Mouse (Mus musculus) forebrain, embryonic 12.5 days (tissue): Measurements from ENCODE around the gene Trim31. TPM values are rescaled to one million over a fixed set of nuclear protein-coding genes. Genes with fewer than 3 reads are reported as not detected.
"Not testable (repeated sequence)": the region's sequence is repeated elsewhere in the genome, so short reads cannot be mapped to it uniquely, and the experiment has no call there.

ENCODE experiments used
- ATAC-seq: fragments of 200-750 bp; cut with Nextera tagmentation; 2 replicates; pipeline ENCODE4 v1.8.0; 2017; ENCODE audit warnings: moderate TSS enrichment; ENCODE audit not compliant: low FRiP score
- H3K27ac ChIP-seq: fragments of 300-500 bp; sonication (generic); 2 replicates; pipeline ENCODE4 v1.5.1; 2016; ENCODE audit warnings: mild to moderate bottlenecking
- H3K27me3 ChIP-seq: fragments of 300-500 bp; sonication (generic); 2 replicates; pipeline ENCODE4 v1.6.1; 2016; ENCODE audit warnings: mild to moderate bottlenecking
- H3K36me3 ChIP-seq: fragments of 300-500 bp; sonication (generic); replicated peaks from 2 replicates; pipeline ENCODE4 v1.6.1; 2016; ENCODE audit warnings: mild to moderate bottlenecking
- H3K4me1 ChIP-seq: fragments of 300-500 bp; sonication (generic); 2 replicates; pipeline ENCODE4 v1.6.1; 2016
- H3K4me2 ChIP-seq: fragments of 300-500 bp; sonication (generic); 2 replicates; pipeline ENCODE4 v1.6.1; 2016; ENCODE audit warnings: mild to moderate bottlenecking, moderate library complexity
- H3K4me3 ChIP-seq: fragments of 300-500 bp; sonication (generic); replicated peaks from 2 replicates; pipeline ENCODE4 v1.5.1; 2016; ENCODE audit warnings: mild to moderate bottlenecking
- H3K9ac ChIP-seq: fragments of 300-500 bp; sonication (generic); 2 replicates; pipeline ENCODE4 v1.6.1; 2016; ENCODE audit warnings: mild to moderate bottlenecking
- H3K9me3 ChIP-seq: fragments of 300-500 bp; sonication (generic); 2 replicates; pipeline ENCODE4 v1.6.1; 2016
- WGBS: fragments of 180-500 bp; shearing (Covaris S2); methylation state at CpG from one replicate; pipeline ENCODE4 v1.1.7; 2016; 5-methylcytosine and 5-hydroxymethylcytosine counted together
- polyA plus RNA-seq: library from polyadenylated mRNA; unstranded; fragments of >200 nt; fragmentation: Nextera tagmentation; extraction: Ambion mirVana; gene quantifications from 2 replicates; pipeline ENCODE4 v1.2.1, GENCODE M21; 2016

The Trim31 gene
- polyA plus RNA-seq, 1 experiment from 2014 or later, result not detected

DNA sequence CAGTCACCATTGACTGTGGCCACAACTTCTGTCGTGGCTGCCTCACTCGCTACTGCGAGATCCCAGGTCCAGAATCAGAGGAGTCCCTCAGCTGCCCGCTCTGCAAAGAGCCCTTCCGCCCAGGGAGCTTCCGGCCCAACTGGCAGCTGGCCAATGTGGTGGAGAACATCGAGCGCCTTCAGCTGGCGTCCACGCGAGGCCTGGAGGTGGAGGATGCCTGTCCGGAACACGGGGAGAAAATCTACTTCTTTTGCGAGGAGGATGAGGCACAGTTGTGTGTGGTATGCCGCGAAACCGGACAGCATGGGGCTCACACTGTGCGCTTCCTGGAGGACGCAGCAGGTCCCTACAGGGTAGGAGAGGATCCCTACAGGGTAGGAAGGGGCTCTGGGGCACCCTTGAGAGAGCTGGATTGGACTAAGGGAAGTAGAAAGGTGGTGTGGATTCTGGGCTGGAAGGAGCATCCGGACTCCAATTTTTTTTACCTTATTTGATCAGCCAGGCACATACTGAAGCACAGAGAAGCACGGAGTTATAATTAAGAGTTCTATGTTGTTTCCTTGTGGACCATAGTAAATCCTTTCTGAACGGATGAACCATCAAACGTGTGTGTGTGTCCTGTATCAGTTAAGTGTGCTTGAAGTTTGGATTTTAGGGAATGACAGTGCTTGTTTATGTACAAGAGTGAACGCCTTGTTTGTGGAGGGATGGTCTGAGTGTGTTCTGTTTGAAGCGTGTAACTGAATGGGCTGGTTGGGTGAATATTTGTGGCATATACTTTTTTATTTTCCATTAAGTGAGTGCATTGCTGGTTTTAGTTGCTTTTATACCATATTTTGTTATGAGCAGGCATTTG is 27.7 kb upstream of the Trim31 start:
- Histone ChIP-seq H3K36me3 (no peaks in the 10 kb centered on the region), H3K4me3 (no peak overlapping the region), H3K27me3 (peaks cover 20% of the 10 kb centered on the region), H3K9ac (no peak overlapping the region), H3K27ac (no peak overlapping the region), H3K9me3 (no peaks in the 10 kb centered on the region), H3K4me1 (peaks cover 6% of the 10 kb centered on the region; the same call in 1 of the 2 replicates), H3K4me2 (no peak overlapping the region)
- 82% methylated on average over 25 of the region's 25 CpGs for WGBS
- ATAC-seq, result no peak

DNA sequence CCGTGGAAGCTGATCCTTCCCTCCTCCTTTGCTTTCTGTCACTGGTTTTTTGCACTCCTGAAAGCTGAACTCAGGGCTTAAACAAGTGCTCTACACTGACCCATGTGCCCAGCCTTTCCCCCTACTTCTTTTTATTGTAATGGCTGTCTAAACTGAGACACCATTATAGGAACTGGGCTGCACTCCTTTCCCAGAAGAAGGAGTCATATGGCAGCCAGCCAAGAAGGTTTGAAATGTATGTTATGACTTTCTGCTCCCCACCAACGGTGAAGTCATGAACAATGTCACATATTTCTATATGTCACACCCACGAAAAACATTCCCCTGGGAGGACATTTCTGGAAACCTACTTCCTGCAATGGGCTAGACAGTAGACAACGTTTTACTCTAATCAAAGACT is 23.3 kb upstream of the Trim31 start:
- no peak for ATAC-seq
- Histone ChIP-seq H3K36me3 (no peaks in the 10 kb centered on the region), H3K9me3 (no peaks in the 10 kb centered on the region), H3K4me2 (no peak overlapping the region), H3K27ac (no peak overlapping the region), H3K4me1 (no peaks in the 10 kb centered on the region), H3K4me3 (no peak overlapping the region), H3K27me3 (no peaks in the 10 kb centered on the region; the same call in 1 of the 2 replicates), H3K9ac (no peak overlapping the region)
- WGBS, result 77% methylated on average over 4 of the region's 4 CpGs

DNA sequence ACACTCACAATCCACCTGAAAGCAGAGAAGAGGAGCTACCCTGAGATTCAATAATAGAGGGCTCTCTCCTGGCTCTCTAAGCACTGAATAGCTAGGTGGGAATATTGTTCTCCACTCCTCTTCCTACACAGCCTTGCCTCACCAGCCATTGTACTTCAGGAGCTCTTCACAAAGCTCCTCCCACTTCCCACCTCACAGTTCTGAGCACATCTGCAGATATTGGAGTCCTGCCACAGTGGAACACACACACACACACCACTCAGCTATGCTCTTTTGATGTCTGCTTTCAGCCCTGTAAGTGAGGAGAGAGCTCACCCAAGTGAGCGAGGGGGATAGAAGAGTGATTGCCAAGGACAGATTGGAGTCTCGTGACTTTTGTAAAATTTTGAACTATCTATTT is 14.6 kb upstream of the Trim31 start:
- no peak overlapping the region for H3K4me2 ChIP-seq
- no peaks in the 10 kb centered on the region for H3K27me3 ChIP-seq
- H3K9ac ChIP-seq, result no peak overlapping the region
- H3K9me3 ChIP-seq, result no peaks in the 10 kb centered on the region
- H3K27ac ChIP-seq, result no peak overlapping the region
- no peak for ATAC-seq
- H3K4me1 ChIP-seq, result no peaks in the 10 kb centered on the region
- WGBS, result 89% methylated on average over 2 of the region's 2 CpGs
- no peaks in the 10 kb centered on the region for H3K36me3 ChIP-seq
- H3K4me3 ChIP-seq, result no peak overlapping the region

DNA sequence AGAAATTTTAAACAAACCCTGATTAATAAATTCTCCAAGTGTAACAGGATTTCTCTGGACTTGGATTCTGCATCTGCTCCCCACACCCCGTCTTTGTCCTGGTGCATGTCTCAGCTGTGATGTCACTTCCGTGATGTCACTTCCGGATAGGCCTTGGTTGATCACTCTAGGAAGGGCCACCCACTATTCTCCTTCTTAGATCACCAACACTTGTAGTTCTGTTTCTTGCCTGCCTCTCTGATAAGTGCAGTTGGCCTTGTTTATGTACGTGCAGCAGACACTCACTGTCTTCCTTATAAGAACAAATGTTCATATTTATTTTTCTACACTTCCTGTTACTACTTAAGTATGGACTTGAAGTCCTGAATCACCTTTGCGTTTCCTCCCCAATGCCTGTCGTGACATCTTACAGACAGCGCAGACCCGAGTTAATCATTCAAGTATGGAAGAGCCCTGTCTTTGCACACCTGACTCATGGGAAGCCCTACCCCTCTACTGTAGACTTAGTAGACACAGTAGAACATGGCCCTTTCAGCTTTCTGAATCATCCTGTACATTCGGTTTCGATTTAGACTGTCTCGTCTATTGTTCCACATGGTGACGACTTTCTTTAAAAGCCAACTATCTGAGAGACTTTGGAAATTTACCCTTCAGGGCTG is 12.7 kb upstream of the Trim31 start:
- H3K9ac ChIP-seq, result no peak overlapping the region
- no peak overlapping the region for H3K4me2 ChIP-seq
- no peak overlapping the region for H3K4me3 ChIP-seq
- WGBS, result 93% methylated on average over 12 of the region's 12 CpGs
- no peaks in the 10 kb centered on the region for H3K4me1 ChIP-seq
- no peak overlapping the region for H3K27ac ChIP-seq
- no peaks in the 10 kb centered on the region for H3K36me3 ChIP-seq
- ATAC-seq, result no peak
- H3K27me3 ChIP-seq, result 0 out of 2 replicates have a peak, but pooled peaks cover 5% of the 10 kb centered on the region
- H3K9me3 ChIP-seq, result no peaks in the 10 kb centered on the region

GRCm38 (mm10) chr17:36890073-36890903 is 7.6 kb upstream of the Trim31 start, which contains the start of gene Trim40:
Gene Trim40, minus strand, starts transcription at chr17:36890123.
- 86% methylated on average over 5 of the region's 5 CpGs for WGBS
- H3K27ac ChIP-seq, result no peak within 1 kb of the TSS
- no peak for ATAC-seq
- no peak within 1 kb of the TSS for H3K4me3 ChIP-seq
- no peaks in the 10 kb centered on the region for H3K4me1 ChIP-seq
- H3K36me3 ChIP-seq, result no peaks in the 10 kb centered on the region
- no peaks in the 10 kb centered on the region for H3K9me3 ChIP-seq
- no peak within 1 kb of the TSS for H3K9ac ChIP-seq
- no peak within 1 kb of the TSS for H3K4me2 ChIP-seq
- 0 out of 2 replicates have a peak, but pooled peaks cover 5% of the 10 kb centered on the region for H3K27me3 ChIP-seq

- H3K27me3 ChIP-seq, H3K36me3 ChIP-seq, ATAC-seq, H3K4me1 ChIP-seq, H3K4me3 ChIP-seq, H3K27ac ChIP-seq, H3K9ac ChIP-seq, H3K4me2 ChIP-seq, H3K9me3 ChIP-seq: not testable (repeated sequence)
- WGBS, result 100% methylated on average over 1 of the region's 1 CpGs
These were observed 6.4 kb upstream of the Trim31 start for GRCm38 (mm10) chr17:36891496-36891895.

- H3K4me1 ChIP-seq, result no peaks in the 10 kb centered on the region
- WGBS, result 15% methylated on average over 2 of the region's 2 CpGs
- H3K9me3 ChIP-seq, result no peaks in the 10 kb centered on the region
- no peak overlapping the region for H3K4me3 ChIP-seq
- H3K36me3 ChIP-seq, result no peaks in the 10 kb centered on the region
- H3K27ac ChIP-seq, result no peak overlapping the region
- H3K9ac ChIP-seq, result no peak overlapping the region
- H3K4me2 ChIP-seq, result no peak overlapping the region
- no peak for ATAC-seq
- 0 out of 2 replicates have a peak, but pooled peaks cover 5% of the 10 kb centered on the region for H3K27me3 ChIP-seq
These were observed 5.6 kb upstream of the Trim31 start for GRCm38 (mm10) chr17:36892362-36892761.

GRCm38 (mm10) chr17:36893387-36893786 is 4.5 kb upstream of the Trim31 start:
- H3K9ac ChIP-seq, result no peak overlapping the region
- H3K9me3 ChIP-seq, result no peaks in the 10 kb centered on the region
- H3K4me3 ChIP-seq, result no peak overlapping the region
- 0 out of 2 replicates have a peak, but pooled peaks cover 5% of the 10 kb centered on the region for H3K27me3 ChIP-seq
- no peaks in the 10 kb centered on the region for H3K4me1 ChIP-seq
- no peak overlapping the region for H3K27ac ChIP-seq
- ATAC-seq, result no peak
- 83% methylated on average over 5 of the region's 5 CpGs for WGBS
- no peak overlapping the region for H3K4me2 ChIP-seq
- no peaks in the 10 kb centered on the region for H3K36me3 ChIP-seq

DNA sequence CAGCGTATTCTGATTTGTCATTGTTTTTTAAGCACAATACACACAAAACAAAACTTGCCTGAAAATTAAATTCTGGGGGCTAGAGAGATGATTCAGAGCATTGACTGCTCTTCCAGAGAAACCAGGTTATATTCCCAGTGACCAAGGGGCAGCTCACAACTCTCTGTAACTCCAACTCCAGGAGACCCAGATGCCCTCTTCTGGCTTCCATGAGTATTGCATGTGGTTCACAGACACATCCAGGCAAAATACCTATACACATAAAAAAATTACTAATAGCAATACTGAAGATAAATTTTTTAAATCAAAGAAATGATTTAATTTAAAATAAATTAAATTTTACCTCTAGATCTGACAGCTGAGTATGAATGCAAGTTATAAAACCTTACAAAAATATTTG is 1.3 kb upstream of the Trim31 start:
- Histone ChIP-seq H3K36me3 (no peaks in the 10 kb centered on the region), H3K27ac (no peak overlapping the region), H3K27me3 (no peaks in the 10 kb centered on the region), H3K9me3 (no peaks in the 10 kb centered on the region), H3K9ac (no peak overlapping the region), H3K4me2 (no peak overlapping the region), H3K4me3 (no peak overlapping the region), H3K4me1 (no peaks in the 10 kb centered on the region)
- no peak for ATAC-seq
- 88% methylated on average over 1 of the region's 1 CpGs for WGBS

GRCm38 (mm10) chr17:36897065-36897464 is 853 bp upstream of the Trim31 start:
- Histone ChIP-seq H3K4me2 (no peak overlapping the region), H3K4me1 (no peaks in the 10 kb centered on the region), H3K36me3 (no peaks in the 10 kb centered on the region), H3K9me3 (no peaks in the 10 kb centered on the region), H3K9ac (no peak overlapping the region), H3K27me3 (no peaks in the 10 kb centered on the region), H3K27ac (no peak overlapping the region), H3K4me3 (no peak overlapping the region)
- no peak for ATAC-seq

- WGBS, result 81% methylated on average over 4 of the region's 4 CpGs
- Histone ChIP-seq H3K27me3 (no peaks in the 10 kb centered on the region), H3K9me3 (no peaks in the 10 kb centered on the region), H3K4me2 (no peak overlapping the region), H3K27ac (no peak overlapping the region), H3K36me3 (no peaks in the 10 kb centered on the region), H3K9ac (no peak overlapping the region), H3K4me1 (no peaks in the 10 kb centered on the region), H3K4me3 (no peak overlapping the region)
- no peak for ATAC-seq
These were observed 1.5 kb downstream of the Trim31 start for GRCm38 (mm10) chr17:36899376-36899775.

- no peak overlapping the region for H3K27ac ChIP-seq
- no peak for ATAC-seq
These were observed 2.1 kb downstream of the Trim31 start for GRCm38 (mm10) chr17:36900001-36900400.

More at GRCm38 (mm10) chr17:36900001-36900400, 2.1 kb downstream of the Trim31 start:
- WGBS, result 85% methylated on average over 5 of the region's 5 CpGs
- H3K4me2 ChIP-seq, result no peak overlapping the region
- no peaks in the 10 kb centered on the region for H3K4me1 ChIP-seq
- H3K27me3 ChIP-seq, result no peaks in the 10 kb centered on the region
- no peak overlapping the region for H3K4me3 ChIP-seq
- no peaks in the 10 kb centered on the region for H3K9me3 ChIP-seq
- no peaks in the 10 kb centered on the region for H3K36me3 ChIP-seq
- no peak overlapping the region for H3K9ac ChIP-seq
